Mouse (Mus musculus) CH12.LX (cell line): ENCODE results near the gene Otor. TPM values are rescaled to one million over a fixed set of nuclear protein-coding genes. Genes with fewer than 3 reads are reported as not detected.

Experiments
- DNase-seq: peaks from one replicate; pipeline ENCODE4 v3.0.0-alpha.2; 2013; ENCODE audit errors: extremely low read depth
- H3K27ac ChIP-seq: 2 replicates; pipeline ENCODE4 v1.5.1; 2012; ENCODE audit warnings: low read depth, mild to moderate bottlenecking, control low read depth, moderate library complexity; ENCODE audit not compliant: insufficient read depth
- H3K27me3 ChIP-seq: replicated peaks from 2 replicates; pipeline ENCODE3; 2012; ENCODE audit warnings: inconsistent platforms
- H3K36me3 ChIP-seq, 2 experiments: replicated peaks in 1 of 2; 2 replicates each; pipeline versions ENCODE3 to v1.6.1; 2012; ENCODE audit warnings: inconsistent platforms in 1 of 2, low read length in 1 of 2, mild to moderate bottlenecking in 1 of 2, mixed read lengths in 1 of 2, moderate library complexity in 1 of 2; ENCODE audit not compliant: control insufficient read depth in 1 of 2, insufficient read depth in 1 of 2
- H3K4me1 ChIP-seq, 2 experiments: 2 replicates each; pipeline ENCODE4 v1.6.1; 2012; ENCODE audit warnings: inconsistent platforms in 1 of 2, moderate library complexity in 1 of 2; ENCODE audit not compliant: insufficient read depth in 2 of 2, control insufficient read depth in 1 of 2
- H3K4me2 ChIP-seq: 2 replicates; pipeline ENCODE4 v1.6.1; 2012; ENCODE audit warnings: low read depth, mild to moderate bottlenecking, control low read depth; ENCODE audit not compliant: poor library complexity, insufficient read depth, severe bottlenecking
- H3K4me3 ChIP-seq, 3 experiments: fragments of 150-350 bp in 1 of 3; sonication (generic) in 1 of 3; replicated peaks in 1 of 3; 2 replicates each; pipeline versions ENCODE3 to v1.5.1; 2011 to 2012; ENCODE audit warnings: low read depth in 2 of 3, low read length in 2 of 3, mild to moderate bottlenecking in 2 of 3, moderate library complexity in 2 of 3, control low read depth in 1 of 3, improper control_type of control experiment in 1 of 3, inconsistent platforms in 1 of 3, mixed read lengths in 1 of 3; ENCODE audit not compliant: poor library complexity in 1 of 3
- H3K79me2 ChIP-seq: replicated peaks from 2 replicates; pipeline ENCODE4 v1.6.1; 2012; ENCODE audit warnings: mild to moderate bottlenecking, moderate library complexity; ENCODE audit not compliant: control insufficient read depth, poor library complexity, insufficient read depth, severe bottlenecking; ENCODE audit errors: extremely low read depth
- H3K9ac ChIP-seq: 2 replicates; pipeline ENCODE4 v1.6.1; 2012; ENCODE audit warnings: low read depth, mild to moderate bottlenecking, control low read depth, moderate library complexity; ENCODE audit not compliant: insufficient read depth
- H3K9me3 ChIP-seq: replicated peaks from 2 replicates; pipeline ENCODE3; 2012; ENCODE audit warnings: low read length, inconsistent platforms, mixed read lengths
- BHLHE40 ChIP-seq: IDR thresholded peaks from 2 replicates; pipeline ENCODE4 v1.6.1; 2011; ENCODE audit warnings: mild to moderate bottlenecking, low read depth, low read length, improper control_type of control experiment
- CHD2 ChIP-seq: IDR thresholded peaks from 2 replicates; pipeline ENCODE4 v1.6.1; 2011; ENCODE audit warnings: low read length, improper control_type of control experiment
- CTCF ChIP-seq, 2 experiments: IDR thresholded peaks in 1 of 2; conservative IDR thresholded peaks in 1 of 2; 2 replicates each; pipeline ENCODE4 v1.5.1; 2011 to 2012; ENCODE audit warnings: low read depth in 2 of 2, low read length in 2 of 2, improper control_type of control experiment in 1 of 2, inconsistent platforms in 1 of 2, mild to moderate bottlenecking in 1 of 2, moderate library complexity in 1 of 2
- E2F4 ChIP-seq: IDR thresholded peaks from 2 replicates; pipeline ENCODE4 v1.6.1; 2011; ENCODE audit warnings: low read depth, low read length, improper control_type of control experiment; ENCODE audit not compliant: insufficient replicate concordance
- ELF1 ChIP-seq: IDR thresholded peaks from 2 replicates; pipeline ENCODE4 v1.6.1; 2014; ENCODE audit warnings: low read depth, mild to moderate bottlenecking, inconsistent platforms, low read length, improper control_type of control experiment
- ETS1 ChIP-seq: conservative IDR thresholded peaks from 2 replicates; pipeline ENCODE4 v1.6.1; 2012; ENCODE audit warnings: low read depth, mild to moderate bottlenecking, inconsistent platforms, low read length, improper control_type of control experiment, moderate library complexity
- GABPA ChIP-seq: IDR thresholded peaks from 2 replicates; pipeline ENCODE4 v1.6.1; 2012; ENCODE audit warnings: low read depth, low read length, improper control_type of control experiment, inconsistent platforms; ENCODE audit not compliant: insufficient replicate concordance
- HCFC1 ChIP-seq: IDR thresholded peaks from 2 replicates; pipeline ENCODE4 v1.6.1; 2012; ENCODE audit warnings: low read depth, mild to moderate bottlenecking, inconsistent platforms, low read length, improper control_type of control experiment
- IRF4 ChIP-seq: IDR thresholded peaks from 2 replicates; pipeline ENCODE4 v1.6.1; 2014; ENCODE audit warnings: low read depth, mild to moderate bottlenecking, inconsistent platforms, low read length, improper control_type of control experiment
- KAT2A ChIP-seq: IDR thresholded peaks from 2 replicates; pipeline ENCODE4 v1.6.1; 2012; ENCODE audit warnings: low read length, improper control_type of control experiment, inconsistent platforms; ENCODE audit not compliant: insufficient replicate concordance
- MAX ChIP-seq: IDR thresholded peaks from 2 replicates; pipeline ENCODE4 v1.6.1; 2011; ENCODE audit warnings: low read length, improper control_type of control experiment
- MEF2A ChIP-seq: IDR thresholded peaks from 2 replicates; pipeline ENCODE4 v1.6.1; 2014; ENCODE audit warnings: low read depth, mild to moderate bottlenecking, inconsistent platforms, low read length, improper control_type of control experiment, borderline replicate concordance
- MXI1 ChIP-seq: IDR thresholded peaks from 2 replicates; pipeline ENCODE4 v1.6.1; 2011; ENCODE audit warnings: mild to moderate bottlenecking, low read depth, low read length, improper control_type of control experiment
- MYC ChIP-seq: IDR thresholded peaks from 2 replicates; pipeline ENCODE4 v1.6.1; 2011; ENCODE audit warnings: low read depth, mild to moderate bottlenecking, improper control_type of control experiment, low read length
- NELFE ChIP-seq: IDR thresholded peaks from 2 replicates; pipeline ENCODE4 v1.6.1; 2011; ENCODE audit warnings: low read depth, low read length, improper control_type of control experiment
- NRF1 ChIP-seq: IDR thresholded peaks from 2 replicates; pipeline ENCODE4 v1.6.1; 2014; ENCODE audit warnings: low read depth, mild to moderate bottlenecking, inconsistent platforms, low read length, improper control_type of control experiment, moderate library complexity
- PAX5 ChIP-seq: IDR thresholded peaks from 2 replicates; pipeline ENCODE4 v1.6.1; 2012; ENCODE audit warnings: low read length, inconsistent platforms, mixed read lengths
- POLR2A ChIP-seq: IDR thresholded peaks from 2 replicates; pipeline ENCODE4 v1.6.1; 2011; ENCODE audit warnings: low read depth, mild to moderate bottlenecking, improper control_type of control experiment, low read length
- RAD21 ChIP-seq: IDR thresholded peaks from 2 replicates; pipeline ENCODE4 v1.6.1; 2011; ENCODE audit warnings: low read depth, mild to moderate bottlenecking, low read length, improper control_type of control experiment, moderate library complexity
- RCOR1 ChIP-seq: conservative IDR thresholded peaks from 2 replicates; pipeline ENCODE4 v1.6.1; 2012; ENCODE audit warnings: low read depth, mild to moderate bottlenecking, inconsistent platforms, low read length, improper control_type of control experiment
- SIN3A ChIP-seq: IDR thresholded peaks from 2 replicates; pipeline ENCODE4 v1.6.1; 2012; ENCODE audit warnings: low read length, improper control_type of control experiment, inconsistent platforms
- TBP ChIP-seq: conservative IDR thresholded peaks from 2 replicates; pipeline ENCODE4 v1.6.1; 2011; ENCODE audit warnings: low read depth, low read length, improper control_type of control experiment
- TCF12 ChIP-seq: IDR thresholded peaks from 2 replicates; pipeline ENCODE4 v1.6.1; 2014; ENCODE audit warnings: low read depth, mild to moderate bottlenecking, inconsistent platforms, low read length, improper control_type of control experiment
- USF1 ChIP-seq: IDR thresholded peaks from 2 replicates; pipeline ENCODE4 v1.6.1; 2014; ENCODE audit warnings: low read depth, mild to moderate bottlenecking, inconsistent platforms, low read length, improper control_type of control experiment
- USF2 ChIP-seq: conservative IDR thresholded peaks from 2 replicates; pipeline ENCODE4 v1.6.1; 2011; ENCODE audit warnings: low read depth, low read length, improper control_type of control experiment
- ZC3H11A ChIP-seq: IDR thresholded peaks from 2 replicates; pipeline ENCODE4 v1.6.1; 2012; ENCODE audit warnings: low read depth, mild to moderate bottlenecking, inconsistent platforms, low read length, improper control_type of control experiment
- ZKSCAN1 ChIP-seq: IDR thresholded peaks from 2 replicates; pipeline ENCODE4 v1.6.1; 2012; ENCODE audit warnings: low read depth, inconsistent platforms, low read length, improper control_type of control experiment, borderline replicate concordance
- ZMIZ1 ChIP-seq: IDR thresholded peaks from 2 replicates; pipeline ENCODE4 v1.6.1; 2012; ENCODE audit warnings: low read depth, mild to moderate bottlenecking, inconsistent platforms, low read length, improper control_type of control experiment
- ZNF384 ChIP-seq: IDR thresholded peaks from 2 replicates; pipeline ENCODE4 v1.6.1; 2012; ENCODE audit warnings: low read depth, low read length, improper control_type of control experiment, inconsistent platforms
- dilution Hi-C: fragments of 300-500 bp; cut with MboI; formaldehyde crosslinking; loops from 2 replicates; pipeline ENCODE4 v1.14.3; 2020; ENCODE audit warnings: low sequenced_read_pairs; ENCODE audit not compliant: extremely low pct_unique_long_range_greater_than_20kb, extremely low pct_ligation_motif_present
- in situ Hi-C: fragments of 300-500 bp; cut with MboI; formaldehyde crosslinking; loops from 3 replicates; pipeline ENCODE4 v1.14.3; 2019; ENCODE audit warnings: low sequenced_read_pairs, low pct_ligation_motif_present, low pct_unique_long_range_greater_than_20kb, mixed read lengths
- polyA plus RNA-seq: library from polyadenylated mRNA; unstranded; fragments of >175 nt; gene quantifications from 2 replicates; pipeline ENCODE4 v1.2.1, GENCODE M21; 2012; ENCODE audit warnings: low read depth; ENCODE audit not compliant: insufficient read length
- total RNA-seq, 2 experiments: library from RNA; depleted of rRNA; stranded (reverse); fragments of 300-350 nt in 1 of 2; fragments of >200 nt in 1 of 2; gene quantifications; 2 replicates each; pipeline ENCODE4 v1.2.3; 2012 to 2014

The Otor gene
- total and polyA plus RNA-seq, 3 experiments: not detected

DNA sequence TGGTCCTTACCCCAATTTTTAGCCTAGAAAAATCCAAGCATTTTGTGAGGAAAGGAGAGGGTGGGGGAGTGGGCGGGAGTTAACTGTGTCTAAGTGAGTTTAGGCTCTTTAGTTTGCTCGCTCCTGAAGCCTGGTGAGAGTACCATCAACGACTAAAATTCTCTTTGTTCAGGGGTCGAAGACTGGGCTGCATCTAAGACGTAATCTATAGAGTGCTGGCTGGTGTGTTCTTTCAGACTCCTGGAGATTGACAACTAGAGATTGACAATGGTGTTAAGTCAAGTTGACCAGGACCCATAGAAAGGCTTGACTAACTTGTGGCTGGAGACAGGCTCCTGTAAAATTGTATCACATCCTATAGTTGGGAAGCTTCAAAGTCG lies 15.9 kb upstream of the Otor start:
- H3K9ac ChIP-seq: no peak overlapping the region
- H3K4me2 ChIP-seq: peak overlapping the region; percentile 64
- DNase-seq: no peak
- dilution Hi-C loops: no loop called here
- peaks cover 19 to 22% of the 10 kb centered on the region in 2 experiments for H3K36me3 ChIP-seq
- peaks cover 0 to 7% of the 10 kb centered on the region in 2 experiments; a peak in 1 of 4 replicates for H3K4me1 ChIP-seq
- TF ChIP-seq TBP (no peak), MXI1 (no peak), ZC3H11A (no peak), CTCF (conservative IDR thresholded peaks at IDR 0.05 in 1 of 2, IDR thresholded peaks at IDR 0.05 in 1 of 2; ENCODE audit: low read depth in 2 of 2, low read length in 2 of 2) (no peak), PAX5 (no peak)
- peaks cover 2% of the 10 kb centered on the region for H3K27me3 ChIP-seq
- peak overlapping the region in 2 of 3 experiments; percentile 38 to 64 for H3K4me3 ChIP-seq
- H3K27ac ChIP-seq: no peak overlapping the region
- in situ Hi-C loops: loop anchor here (25.0 kb wide), 1 partner anchor 200 kb away; no protein-coding TSS in a partner anchor
- peaks cover 11% of the 10 kb centered on the region for H3K79me2 ChIP-seq
- H3K9me3 ChIP-seq: no peaks in the 10 kb centered on the region

GRCm38 (mm10) chr2:143062812-143063792 lies 15.2 kb upstream of the Otor start, which contains the start of gene Snrpb2:
Snrpb2 (plus strand) TSS chr2:143063039.
- dilution Hi-C loops: no loop called here
- DNase-seq: peak; percentile 86
- H3K4me1 ChIP-seq: peaks cover 0 to 7% of the 10 kb centered on the region in 2 experiments; a peak in 1 of 4 replicates
- peaks cover 11% of the 10 kb centered on the region for H3K79me2 ChIP-seq
- H3K4me3 ChIP-seq: peak within 1 kb of the TSS; percentile 64 to 95 (median 82)
- H3K9ac ChIP-seq: peak within 1 kb of the TSS; percentile 90
- peaks cover 19 to 26% of the 10 kb centered on the region in 2 experiments for H3K36me3 ChIP-seq
- in situ Hi-C loops: loop anchor here (25.0 kb wide), 1 partner anchor 201 kb away; no protein-coding TSS in a partner anchor
- H3K27me3 ChIP-seq: no peaks in the 10 kb centered on the region
- no peaks in the 10 kb centered on the region for H3K9me3 ChIP-seq
- peak within 1 kb of the TSS; percentile 91 for H3K4me2 ChIP-seq
- H3K27ac ChIP-seq: no peak within 1 kb of the TSS
- peak; percentile 96 for TF ChIP-seq ELF1
- TF ChIP-seq USF1: no peak
- TF ChIP-seq NRF1: peak; percentile 84
- TF ChIP-seq ZNF384: no peak
- TF ChIP-seq MEF2A: peak; percentile 65; the same call in 1 of the 2 replicates
- 0 out of 2 replicates have a peak, but pooled peaks have one; percentile 47 for TF ChIP-seq MYC
- TF ChIP-seq MXI1: peak; percentile 80
- TF ChIP-seq CHD2: peak; percentile 45; the same call in 1 of the 2 replicates
- peak; percentile 62; the same call in 1 of the 2 replicates for TF ChIP-seq MAX
- 0 out of 2 replicates have a peak, but pooled peaks have one; percentile 27 for TF ChIP-seq E2F4
- TF ChIP-seq IRF4: peak; percentile 87
- TF ChIP-seq ZMIZ1: peak; percentile 55; the same call in 1 of the 2 replicates
- TF ChIP-seq KAT2A: peak; percentile 93
- TF ChIP-seq GABPA: peak; percentile 53; the same call in 1 of the 2 replicates
- peak; percentile 75; the same call in 1 of the 2 replicates for TF ChIP-seq RCOR1
- peak; percentile 98 for TF ChIP-seq SIN3A
- no peak for TF ChIP-seq RAD21
- no peak for TF ChIP-seq USF2
- peak; percentile 98 for TF ChIP-seq HCFC1
- no peak for TF ChIP-seq CTCF (conservative IDR thresholded peaks at IDR 0.05 in 1 of 2, IDR thresholded peaks at IDR 0.05 in 1 of 2; ENCODE audit: low read depth in 2 of 2, low read length in 2 of 2)
- TF ChIP-seq TCF12: peak; percentile 84
- no peak for TF ChIP-seq ZKSCAN1
- 0 out of 2 replicates have a peak, but pooled peaks have one; percentile 40 for TF ChIP-seq BHLHE40
- peak; percentile 82 for TF ChIP-seq NELFE
- peak; percentile 83 for TF ChIP-seq POLR2A
- 0 out of 2 replicates have a peak, but pooled peaks have one; percentile 28 for TF ChIP-seq ETS1
